Mouse (Mus musculus) liver, postnatal 0 days (tissue): ENCODE measurements around the gene Plekha1. TPM values are rescaled to one million over a fixed set of nuclear protein-coding genes. Genes with fewer than 3 reads are reported as not detected.
A peak's percentile ranks its signal among the peaks of the same experiment; 100 is the strongest.

Experiments used
- ATAC-seq: fragments of 200-750 bp; cut with Nextera tagmentation; 2 replicates; pipeline ENCODE4 v1.8.0; 2017; ENCODE audit warnings: mild to moderate bottlenecking, moderate library complexity
- DNase-seq: peaks from one replicate; pipeline ENCODE4 v3.0.0-alpha.2; 2016
- H3K27ac ChIP-seq: fragments of 300-500 bp; sonication (generic); 2 replicates; pipeline ENCODE4 v1.5.1; 2014; ENCODE audit warnings: antibody characterized with exemption, moderate library complexity, mild to moderate bottlenecking, low read depth
- H3K27me3 ChIP-seq: fragments of 300-500 bp; sonication (generic); 2 replicates; pipeline ENCODE4 v1.6.1; 2014; ENCODE audit warnings: low read length, control low read depth, mixed read lengths; ENCODE audit not compliant: insufficient read depth
- H3K36me3 ChIP-seq: fragments of 300-500 bp; sonication (generic); replicated peaks from 2 replicates; pipeline ENCODE4 v1.6.1; 2014; ENCODE audit warnings: mild to moderate bottlenecking, control low read depth, low read length, moderate library complexity, mixed read lengths; ENCODE audit not compliant: insufficient read depth
- H3K4me1 ChIP-seq: fragments of 300-500 bp; sonication (generic); 2 replicates; pipeline ENCODE4 v1.6.1; 2014; ENCODE audit warnings: antibody characterized with exemption, mild to moderate bottlenecking, control low read depth; ENCODE audit not compliant: insufficient read depth
- H3K4me2 ChIP-seq: fragments of 300-500 bp; sonication (generic); 2 replicates; pipeline ENCODE4 v1.6.1; 2014; ENCODE audit warnings: low read depth, mild to moderate bottlenecking, low read length, moderate library complexity, mixed read lengths
- H3K4me3 ChIP-seq: fragments of 300-500 bp; sonication (generic); 2 replicates; pipeline ENCODE4 v1.5.1; 2014; ENCODE audit warnings: low read depth, low read length
- H3K9ac ChIP-seq: fragments of 300-500 bp; sonication (generic); replicated peaks from 2 replicates; pipeline ENCODE4 v1.6.1; 2014; ENCODE audit warnings: mild to moderate bottlenecking, moderate library complexity
- H3K9me3 ChIP-seq: fragments of 300-500 bp; sonication (generic); 2 replicates; pipeline ENCODE4 v1.6.1; 2016; ENCODE audit warnings: mild to moderate bottlenecking, control low read depth, low read length, mixed read lengths
- CTCF ChIP-seq: sonication (generic); IDR thresholded peaks from 2 replicates; pipeline ENCODE4 v1.5.1; 2016; ENCODE audit warnings: antibody characterized with exemption, low read depth
- EP300 ChIP-seq: IDR thresholded peaks from 2 replicates; pipeline ENCODE4 v1.6.1; 2016; ENCODE audit warnings: antibody characterized with exemption, low read depth, mild to moderate bottlenecking
- WGBS: fragments of 180-500 bp; shearing (Covaris S2); extraction: QIAGEN DNeasy Blood & Tissue Kit; methylation state at CpG from one replicate; pipeline ENCODE4 v1.1.7; 2014; ENCODE audit not compliant: insufficient replicate concordance; 5-methylcytosine and 5-hydroxymethylcytosine counted together
- polyA plus RNA-seq: library from polyadenylated mRNA; unstranded; fragments of >200 nt; fragmentation: Nextera tagmentation; extraction: Ambion mirVana; gene quantifications from 2 replicates; pipeline ENCODE4 v1.2.1, GENCODE M21; 2015

Plekha1 gene
- polyA plus RNA-seq, 1 experiment from 2014 or later = 15.8 TPM

DNA sequence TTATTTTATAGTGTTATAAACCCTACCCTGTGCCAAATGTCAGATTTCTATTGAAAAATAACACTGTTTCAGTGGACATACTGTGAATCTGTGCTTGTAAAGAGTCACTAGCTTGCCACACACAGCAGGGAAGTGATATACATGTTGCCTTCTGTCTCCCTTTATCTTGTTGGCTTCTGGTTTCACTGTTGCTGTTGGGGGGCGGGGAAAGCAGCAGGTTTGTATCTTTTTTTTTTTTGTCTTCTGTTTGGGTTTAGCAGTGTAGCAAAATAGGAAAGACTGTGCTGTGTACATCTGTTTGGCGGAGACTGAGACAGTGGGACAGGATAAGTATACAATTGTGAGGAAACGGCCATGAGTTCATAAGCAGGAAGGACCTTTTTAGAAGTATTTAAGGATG, 1.7 kb downstream of the Plekha1 start:
- no peaks in the 10 kb centered on the region for H3K27me3 ChIP-seq
- 47% methylated on average over 3 of the region's 3 CpGs for WGBS
- H3K27ac ChIP-seq = 0 out of 2 replicates have a peak overlapping the region, but pooled peaks have one; percentile 11
- peak overlapping the region; percentile 77 for H3K4me3 ChIP-seq
- no peak for TF ChIP-seq CTCF
- TF ChIP-seq EP300 = no peak
- ATAC-seq (no peak), DNase-seq (peak; percentile 20)
- peak overlapping the region; percentile 77 for H3K4me2 ChIP-seq
- H3K4me1 ChIP-seq = peaks cover 8% of the 10 kb centered on the region
- no peaks in the 10 kb centered on the region for H3K36me3 ChIP-seq
- H3K9ac ChIP-seq = no peak overlapping the region
- no peaks in the 10 kb centered on the region for H3K9me3 ChIP-seq

GRCm38 (mm10) chr7:130884161-130884560, 18.6 kb downstream of the Plekha1 start:
- TF ChIP-seq CTCF (no peak), EP300 (no peak)
- Histone ChIP-seq H3K4me1 (no peaks in the 10 kb centered on the region), H3K9me3 (no peaks in the 10 kb centered on the region), H3K4me2 (no peak overlapping the region), H3K36me3 (peaks cover 6% of the 10 kb centered on the region), H3K27ac (no peak overlapping the region), H3K27me3 (no peaks in the 10 kb centered on the region), H3K4me3 (no peak overlapping the region), H3K9ac (no peak overlapping the region)
- ATAC-seq = no peak
- no peak for DNase-seq
- WGBS = 73% methylated on average over 2 of the region's 2 CpGs

GRCm38 (mm10) chr7:130886246-130886645, 20.7 kb downstream of the Plekha1 start:
- H3K4me2 ChIP-seq = no peak overlapping the region
- WGBS = 53% methylated on average over 3 of the region's 3 CpGs
- H3K9me3 ChIP-seq = no peaks in the 10 kb centered on the region
- H3K27me3 ChIP-seq = no peaks in the 10 kb centered on the region
- no peak overlapping the region for H3K9ac ChIP-seq
- TF ChIP-seq CTCF (no peak), EP300 (no peak)
- H3K4me1 ChIP-seq = no peaks in the 10 kb centered on the region
- peaks cover 6% of the 10 kb centered on the region for H3K36me3 ChIP-seq
- DNase-seq (no peak), ATAC-seq (no peak)
- H3K4me3 ChIP-seq = no peak overlapping the region
- no peak overlapping the region for H3K27ac ChIP-seq

- Histone ChIP-seq H3K27me3 (no peaks in the 10 kb centered on the region), H3K36me3 (peaks cover 6% of the 10 kb centered on the region), H3K9ac (no peak overlapping the region), H3K9me3 (no peaks in the 10 kb centered on the region), H3K27ac (no peak overlapping the region), H3K4me3 (no peak overlapping the region), H3K4me1 (0 out of 2 replicates have a peak, but pooled peaks cover 5% of the 10 kb centered on the region), H3K4me2 (no peak overlapping the region)
- DNase-seq = no peak
- no peak for ATAC-seq
- WGBS = 61% methylated on average over 3 of the region's 3 CpGs
- TF ChIP-seq EP300 (no peak), CTCF (no peak)
Measured at GRCm38 (mm10) chr7:130887946-130888345, 22.4 kb downstream of the Plekha1 start.

DNA sequence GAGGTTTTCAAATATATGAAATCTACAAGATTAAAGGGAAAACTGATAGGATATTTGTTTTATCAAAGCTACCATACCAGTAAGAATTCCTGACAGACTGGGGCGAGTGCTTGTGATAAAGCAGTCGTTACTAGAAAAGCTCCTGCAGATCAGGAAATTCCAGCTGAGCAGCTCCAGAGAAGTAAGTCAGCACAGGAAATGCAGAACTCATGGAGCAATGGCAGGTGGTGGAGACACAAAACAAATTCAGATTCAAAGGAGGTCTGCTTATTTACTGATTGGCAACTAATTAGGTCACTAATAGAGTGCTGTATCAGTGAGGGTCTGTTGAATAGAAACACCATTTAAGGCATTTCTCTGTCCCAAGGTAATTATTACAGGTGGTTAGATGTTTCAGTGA, 25.3 kb downstream of the Plekha1 start:
- H3K9ac ChIP-seq = no peak overlapping the region
- 60% methylated on average over 2 of the region's 2 CpGs for WGBS
- 0 out of 2 replicates have a peak, but pooled peaks cover 5% of the 10 kb centered on the region for H3K4me1 ChIP-seq
- H3K27me3 ChIP-seq = no peaks in the 10 kb centered on the region
- TF ChIP-seq EP300 = no peak
- TF ChIP-seq CTCF = no peak
- H3K36me3 ChIP-seq = peaks cover under 1% of the 10 kb centered on the region; the same call in 1 of the 2 replicates
- no peak for DNase-seq
- H3K4me3 ChIP-seq = no peak overlapping the region
- no peak overlapping the region for H3K4me2 ChIP-seq
- no peak overlapping the region for H3K27ac ChIP-seq
- H3K9me3 ChIP-seq = no peaks in the 10 kb centered on the region
- no peak for ATAC-seq

GRCm38 (mm10) chr7:130892973-130893372, 27.4 kb downstream of the Plekha1 start:
- Histone ChIP-seq H3K9ac (no peak overlapping the region), H3K4me2 (no peak overlapping the region), H3K9me3 (no peaks in the 10 kb centered on the region), H3K27me3 (no peaks in the 10 kb centered on the region), H3K4me3 (no peak overlapping the region), H3K4me1 (0 out of 2 replicates have a peak, but pooled peaks cover 5% of the 10 kb centered on the region), H3K36me3 (peaks cover 6% of the 10 kb centered on the region), H3K27ac (peak overlapping the region; percentile 55)
- TF ChIP-seq CTCF (no peak), EP300 (no peak)
- whole genome bisulfite sequencing = 42% methylated on average over 6 of the region's 6 CpGs
- ATAC-seq (peak; percentile 90), DNase-seq (peak; percentile 29)
